Mouse (Mus musculus) cerebellum, adult 2 months (tissue): ENCODE measurements at regions not wholly inside any gene's neighbourhood (a gene's known extent, or its start where the extent isn't known, plus 50 kb on each side); places are given as distances from the start of the nearest gene placed in this dataset.

Experiments used
- CTCF ChIP-seq: fragments of 200-500 bp; IDR thresholded peaks from 2 replicates; pipeline ENCODE4 v1.5.1; 2011; ENCODE audit warnings: low read depth, mild to moderate bottlenecking, control low read depth, low read length, moderate library complexity, borderline replicate concordance; ENCODE audit not compliant: insufficient read depth
- POLR2A ChIP-seq: fragments of 200-500 bp; IDR thresholded peaks from 2 replicates; pipeline ENCODE4 v1.6.1; 2011; ENCODE audit warnings: low read length, control low read depth, borderline replicate concordance; ENCODE audit not compliant: insufficient read depth

- no peak for TF ChIP-seq CTCF
- no peak for TF ChIP-seq POLR2A
Measured at GRCm38 (mm10) chr13:82360711-82361110, 577.8 kb downstream of the Cetn3 start.
